Mouse (Mus musculus) liver, embryonic 16.5 days (tissue): ENCODE results near the gene Pax3. TPM values are rescaled to one million over a fixed set of nuclear protein-coding genes. Genes with fewer than 3 reads are reported as not detected.

Experiments used
- ATAC-seq: fragments of 200-750 bp; cut with Nextera tagmentation; 2 replicates; pipeline ENCODE4 v1.8.0; 2017; ENCODE audit warnings: low read depth, mild to moderate bottlenecking, moderate number of reproducible peaks, moderate library complexity
- H3K27ac ChIP-seq: fragments of 300-500 bp; sonication (generic); 2 replicates; pipeline ENCODE4 v1.5.1; 2014; ENCODE audit warnings: mild to moderate bottlenecking, low read length
- H3K27me3 ChIP-seq: fragments of 300-500 bp; sonication (generic); 2 replicates; pipeline ENCODE4 v1.6.1; 2014; ENCODE audit warnings: low read depth, low read length, mixed read lengths; ENCODE audit not compliant: control insufficient read depth, insufficient read depth
- H3K36me3 ChIP-seq: fragments of 300-500 bp; sonication (generic); 2 replicates; pipeline ENCODE4 v1.6.1; 2014; ENCODE audit warnings: mild to moderate bottlenecking; ENCODE audit not compliant: control insufficient read depth, insufficient read depth
- H3K4me1 ChIP-seq: fragments of 300-500 bp; sonication (generic); 2 replicates; pipeline ENCODE4 v1.6.1; 2014; ENCODE audit warnings: low read depth, low read length, mixed read lengths; ENCODE audit not compliant: control insufficient read depth
- H3K4me2 ChIP-seq: fragments of 300-500 bp; sonication (generic); 2 replicates; pipeline ENCODE4 v1.6.1; 2014; ENCODE audit warnings: low read depth, low read length, mixed read lengths
- H3K4me3 ChIP-seq: fragments of 300-500 bp; sonication (generic); 2 replicates; pipeline ENCODE4 v1.5.1; 2014; ENCODE audit warnings: low read depth, mild to moderate bottlenecking, low read length
- H3K9ac ChIP-seq: fragments of 300-500 bp; sonication (generic); 2 replicates; pipeline ENCODE4 v1.6.1; 2014; ENCODE audit warnings: low read depth, low read length
- H3K9me3 ChIP-seq: fragments of 300-500 bp; sonication (generic); replicated peaks from 2 replicates; pipeline ENCODE4 v1.6.1; 2016; ENCODE audit warnings: low read length; ENCODE audit not compliant: control insufficient read depth
- WGBS: fragments of 180-500 bp; shearing (Covaris S2); extraction: QIAGEN DNeasy Blood & Tissue Kit; methylation state at CpG from one replicate; pipeline ENCODE4 v1.1.7; 2014; ENCODE audit not compliant: insufficient replicate concordance; 5-methylcytosine and 5-hydroxymethylcytosine counted together
- polyA plus RNA-seq: library from polyadenylated mRNA; unstranded; fragments of >200 nt; fragmentation: Nextera tagmentation; extraction: Ambion mirVana; gene quantifications from 2 replicates; pipeline ENCODE4 v1.2.1, GENCODE M21; 2015

The Pax3 gene
- polyA plus RNA-seq, 1 experiment from 2014 or later = not detected

DNA sequence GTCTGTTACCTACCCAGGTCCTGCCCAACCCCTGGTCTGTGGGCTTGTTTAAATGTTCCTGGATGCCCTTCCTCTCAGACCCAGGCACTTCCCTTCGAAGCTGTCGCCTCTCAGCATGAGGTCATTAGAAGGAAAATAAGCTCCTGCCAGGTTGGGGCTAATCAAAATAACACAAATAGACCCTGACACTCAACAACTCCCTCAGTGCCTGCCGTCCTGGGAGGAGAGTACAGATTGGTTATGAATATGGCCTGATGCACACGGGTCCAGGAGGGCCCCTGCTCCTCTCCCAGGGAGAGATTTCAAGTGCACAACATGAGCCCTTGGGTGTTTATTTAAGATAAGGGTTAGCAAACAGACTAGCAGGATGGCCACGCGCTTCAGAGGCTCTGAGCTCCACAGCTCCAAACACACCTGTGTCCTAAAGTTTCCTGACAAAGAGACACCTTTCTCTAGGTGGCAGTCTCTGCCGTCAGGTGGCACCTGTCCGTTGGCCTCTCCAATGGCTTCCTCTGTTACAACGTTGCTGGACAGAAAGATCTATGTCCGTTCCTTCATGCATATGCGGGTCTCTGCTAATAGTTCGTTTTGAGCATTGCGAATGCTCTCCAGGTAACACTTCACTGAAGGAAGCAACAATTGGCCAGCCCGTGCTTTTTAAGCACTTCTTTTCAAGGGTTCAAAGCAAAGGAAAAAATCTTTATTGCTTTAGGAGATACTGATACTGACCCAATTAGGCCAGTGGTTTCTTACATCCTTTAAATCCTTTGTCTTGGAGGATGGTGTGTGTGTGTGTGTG is 56.2 kb downstream of the Pax3 start:
- 4% methylated on average over 14 of the region's 14 CpGs for WGBS

DNA sequence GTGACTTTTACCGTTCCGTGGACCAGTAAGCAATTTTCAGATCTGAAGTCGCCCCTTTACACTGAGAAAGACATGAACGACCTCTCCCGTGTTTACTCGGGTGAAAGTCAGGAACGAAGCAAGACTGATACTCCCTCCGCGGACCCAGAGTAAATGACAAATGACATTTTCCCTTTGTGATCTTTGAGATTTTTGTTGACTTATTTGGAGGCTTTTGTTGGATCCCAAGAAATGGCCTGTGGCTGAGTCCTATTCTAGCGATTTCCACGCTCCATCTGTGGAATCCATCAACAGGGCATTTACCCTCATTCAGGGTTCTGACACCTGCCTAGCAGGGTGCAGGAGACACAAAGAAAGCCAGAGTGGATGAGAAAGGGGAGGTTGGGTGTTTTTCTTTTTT is 57.6 kb downstream of the Pax3 start:
- Histone ChIP-seq H3K4me2 (no peak overlapping the region), H3K9ac (no peak overlapping the region), H3K4me3 (no peak overlapping the region), H3K36me3 (no peaks in the 10 kb centered on the region), H3K4me1 (no peaks in the 10 kb centered on the region), H3K27me3 (peaks cover 23% of the 10 kb centered on the region), H3K9me3 (no peaks in the 10 kb centered on the region), H3K27ac (no peak overlapping the region)
- 5% methylated on average over 11 of the region's 11 CpGs for WGBS
- ATAC-seq = no peak

More for the DNA sequence above, 56.2 kb downstream of the Pax3 start:
- H3K9me3 ChIP-seq = no peaks in the 10 kb centered on the region
- H3K4me1 ChIP-seq = no peaks in the 10 kb centered on the region
- H3K36me3 ChIP-seq = no peaks in the 10 kb centered on the region
- peak; percentile 50; the same call in 1 of the 2 replicates for ATAC-seq
- no peak overlapping the region for H3K4me2 ChIP-seq
- peaks cover 23% of the 10 kb centered on the region for H3K27me3 ChIP-seq
- no peak overlapping the region for H3K27ac ChIP-seq
- H3K9ac ChIP-seq = no peak overlapping the region
- H3K4me3 ChIP-seq = no peak overlapping the region

- Histone ChIP-seq H3K27ac (no peak overlapping the region), H3K27me3 (no peaks in the 10 kb centered on the region), H3K4me1 (no peaks in the 10 kb centered on the region), H3K9ac (no peak overlapping the region), H3K4me3 (no peak overlapping the region), H3K4me2 (no peak overlapping the region), H3K36me3 (no peaks in the 10 kb centered on the region), H3K9me3 (no peaks in the 10 kb centered on the region)
- ATAC-seq = no peak
- WGBS = 49% methylated on average over 5 of the region's 5 CpGs
These were observed 67.7 kb downstream of the Pax3 start for GRCm38 (mm10) chr1:78129267-78129666.

DNA sequence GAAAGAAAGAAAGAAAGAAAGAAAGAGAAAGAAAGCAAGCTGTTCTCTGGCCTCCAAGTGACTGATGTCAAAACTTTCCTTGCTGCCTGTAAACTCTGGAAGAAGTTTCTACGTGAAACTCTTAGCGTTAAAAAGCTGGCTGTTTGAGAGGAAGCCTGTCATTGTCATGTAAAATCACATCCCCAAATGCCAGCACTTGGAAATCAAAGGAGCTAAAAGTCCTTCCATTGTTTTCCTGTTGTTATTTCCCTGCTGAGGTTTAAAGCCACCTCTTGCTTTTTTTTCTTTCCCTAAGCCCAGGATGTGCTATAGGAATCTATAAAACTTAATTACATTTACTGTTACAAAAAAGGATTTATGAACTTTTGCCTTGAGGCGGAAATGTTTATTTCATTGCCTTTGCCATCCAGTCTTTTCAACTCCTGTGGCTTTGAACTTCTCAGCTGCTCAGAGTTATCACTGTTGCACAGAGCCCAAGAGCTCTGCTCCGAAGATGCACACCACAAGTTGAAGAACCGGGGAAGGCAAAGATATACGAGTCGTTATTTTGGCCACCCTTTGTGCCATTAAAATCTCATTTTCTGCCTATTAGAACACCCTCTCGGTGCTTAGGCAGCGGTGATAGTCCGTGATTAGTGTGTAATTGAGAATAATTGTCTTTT is 76.9 kb downstream of the Pax3 start:
- no peaks in the 10 kb centered on the region for H3K4me1 ChIP-seq
- no peaks in the 10 kb centered on the region for H3K27me3 ChIP-seq
- no peak overlapping the region for H3K4me2 ChIP-seq
- no peak for ATAC-seq
- H3K4me3 ChIP-seq = no peak overlapping the region
- no peak overlapping the region for H3K9ac ChIP-seq
- no peak overlapping the region for H3K27ac ChIP-seq
- no peaks in the 10 kb centered on the region for H3K36me3 ChIP-seq
- 16% methylated on average over 10 of the region's 10 CpGs for WGBS
- no peaks in the 10 kb centered on the region for H3K9me3 ChIP-seq

- no peak overlapping the region for H3K9ac ChIP-seq
- H3K4me2 ChIP-seq = no peak overlapping the region
- 53% methylated on average over 3 of the region's 3 CpGs for WGBS
- no peaks in the 10 kb centered on the region for H3K27me3 ChIP-seq
- no peak overlapping the region for H3K27ac ChIP-seq
- no peaks in the 10 kb centered on the region for H3K9me3 ChIP-seq
- no peaks in the 10 kb centered on the region for H3K36me3 ChIP-seq
- no peak for ATAC-seq
- H3K4me1 ChIP-seq = no peaks in the 10 kb centered on the region
- no peak overlapping the region for H3K4me3 ChIP-seq
These were observed 80.9 kb downstream of the Pax3 start for GRCm38 (mm10) chr1:78116046-78116445.

DNA sequence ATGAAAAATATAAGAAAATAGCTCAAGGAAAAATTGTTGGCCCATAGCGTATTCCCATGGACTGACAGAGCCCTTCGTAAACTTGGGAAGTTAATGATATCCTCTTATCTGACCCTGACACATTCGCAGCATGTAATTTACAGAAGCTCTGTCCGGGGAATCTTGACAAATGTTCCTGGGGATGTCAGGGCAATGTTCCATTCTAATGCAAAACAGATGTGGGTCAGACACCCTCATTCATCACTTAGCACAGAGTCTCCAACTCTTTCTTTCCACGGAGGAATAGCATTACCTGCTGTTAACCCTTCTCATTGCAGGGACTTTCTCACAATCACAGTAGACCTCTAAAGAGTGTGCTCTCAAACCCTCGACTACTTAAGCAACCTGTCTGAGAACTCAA is 86.6 kb downstream of the Pax3 start:
- Histone ChIP-seq H3K4me2 (no peak overlapping the region), H3K27ac (no peak overlapping the region), H3K9me3 (no peaks in the 10 kb centered on the region), H3K9ac (no peak overlapping the region), H3K4me1 (no peaks in the 10 kb centered on the region), H3K36me3 (no peaks in the 10 kb centered on the region), H3K27me3 (no peaks in the 10 kb centered on the region), H3K4me3 (no peak overlapping the region)
- 39% methylated on average over 6 of the region's 6 CpGs for WGBS
- ATAC-seq = no peak

DNA sequence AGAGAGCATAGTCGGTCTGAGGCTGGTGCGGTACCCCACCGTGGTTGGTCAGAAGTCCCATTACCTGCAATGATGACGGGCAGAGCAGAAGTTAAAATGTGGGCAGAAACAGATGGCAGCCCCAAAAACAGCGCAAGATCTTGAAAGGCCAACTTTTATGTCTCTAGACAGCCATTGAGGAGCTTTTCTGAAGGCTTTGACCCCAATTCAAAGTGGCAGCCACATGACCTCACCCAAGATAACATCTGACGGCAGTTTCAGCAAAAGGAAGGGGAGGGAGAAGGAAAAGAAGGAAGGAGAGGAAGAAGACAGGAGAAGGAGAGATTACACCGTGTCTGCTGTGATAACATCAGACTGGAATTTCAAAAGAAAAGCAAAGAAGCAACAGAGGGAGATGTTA is 93.4 kb downstream of the Pax3 start:
- no peak for ATAC-seq
- Histone ChIP-seq H3K4me1 (no peaks in the 10 kb centered on the region), H3K27me3 (no peaks in the 10 kb centered on the region), H3K9ac (no peak overlapping the region), H3K27ac (no peak overlapping the region), H3K4me3 (no peak overlapping the region), H3K9me3 (no peaks in the 10 kb centered on the region), H3K4me2 (no peak overlapping the region), H3K36me3 (no peaks in the 10 kb centered on the region)
- WGBS = 58% methylated on average over 7 of the region's 7 CpGs

DNA sequence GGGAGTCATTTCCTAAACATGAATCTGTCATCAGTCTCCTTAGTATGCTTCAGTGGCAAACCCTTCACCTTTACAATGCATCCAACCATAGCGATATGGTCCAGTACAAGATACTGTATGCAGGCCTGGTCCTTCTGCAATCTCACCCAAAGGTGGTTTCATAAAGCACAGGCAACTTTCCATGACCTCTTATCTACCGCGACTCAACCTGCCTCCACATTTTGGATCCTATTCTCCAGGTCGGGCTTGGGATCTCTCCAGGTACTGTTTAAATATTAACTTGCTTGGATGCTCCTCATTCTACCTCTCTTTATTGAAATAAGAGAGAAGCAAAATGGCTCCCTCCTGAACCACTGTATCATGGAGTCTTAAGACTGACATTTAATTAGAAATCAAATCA is 103.3 kb downstream of the Pax3 start:
- H3K27ac ChIP-seq = no peak overlapping the region
- H3K4me3 ChIP-seq = no peak overlapping the region
- no peak overlapping the region for H3K4me2 ChIP-seq
- H3K36me3 ChIP-seq = no peaks in the 10 kb centered on the region
- 68% methylated on average over 4 of the region's 4 CpGs for WGBS
- H3K4me1 ChIP-seq = no peaks in the 10 kb centered on the region
- no peaks in the 10 kb centered on the region for H3K27me3 ChIP-seq
- no peak for ATAC-seq
- H3K9me3 ChIP-seq = no peaks in the 10 kb centered on the region
- H3K9ac ChIP-seq = no peak overlapping the region

DNA sequence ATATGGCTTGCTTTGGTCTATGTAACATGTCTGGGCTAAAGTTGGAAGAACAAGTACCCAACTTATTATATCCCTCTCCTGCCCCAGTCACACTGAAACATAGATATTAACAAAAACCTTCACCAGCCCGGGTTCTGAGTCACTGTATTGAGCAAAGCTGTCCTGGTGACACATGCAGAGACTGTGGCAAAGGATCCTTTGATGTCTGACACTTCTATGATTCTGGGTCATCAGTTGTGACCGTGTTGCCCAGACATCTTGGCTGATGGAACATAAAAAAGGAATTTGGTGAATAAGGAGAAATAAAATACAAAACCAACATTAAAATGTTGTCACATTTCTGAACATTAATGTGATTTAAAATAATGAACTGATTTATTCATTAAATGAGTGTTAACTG is 108.3 kb downstream of the Pax3 start:
- 45% methylated on average over 2 of the region's 2 CpGs for WGBS
- H3K9ac ChIP-seq = no peak overlapping the region
- ATAC-seq = no peak
- H3K4me1 ChIP-seq = no peaks in the 10 kb centered on the region
- no peak overlapping the region for H3K4me3 ChIP-seq
- H3K9me3 ChIP-seq = no peaks in the 10 kb centered on the region
- no peaks in the 10 kb centered on the region for H3K36me3 ChIP-seq
- H3K27me3 ChIP-seq = no peaks in the 10 kb centered on the region
- no peak overlapping the region for H3K27ac ChIP-seq
- H3K4me2 ChIP-seq = no peak overlapping the region
